Mouse (Mus musculus): ENCODE data around the gene Nup37. TPM values are rescaled to one million over a fixed set of nuclear protein-coding genes. Genes with fewer than 3 reads are reported as not detected.

The Nup37 gene
- polyA plus RNA-seq, 1 experiment from 2014 or later, result 115 TPM

Other genes with a start within 250 kb of the Nup37 start
- 0.50 and 0.97 TPM in 2 replicates for gene Pmch, start 55.9 kb upstream of the Nup37 start, polyA plus RNA-seq (2014; fragmentation: Nextera tagmentation; extraction: Ambion mirVana)
- gene Parpbp, start 51 bp upstream of the Nup37 start, polyA plus RNA-seq (2014; fragmentation: Nextera tagmentation; extraction: Ambion mirVana), result 18.0 and 18.9 TPM in 2 replicates
- 51.1 and 53.4 TPM in 2 replicates for gene Washc3, start 54.1 kb downstream of the Nup37 start, polyA plus RNA-seq (2014; fragmentation: Nextera tagmentation; extraction: Ambion mirVana)
- 0.62 and 0.74 TPM in 2 replicates for gene Dram1, start 232.1 kb downstream of the Nup37 start, polyA plus RNA-seq (2014; fragmentation: Nextera tagmentation; extraction: Ambion mirVana)
- 6.2 and 7.6 TPM in 2 replicates for gene Gnptab, start 232.1 kb downstream of the Nup37 start, polyA plus RNA-seq (2014; fragmentation: Nextera tagmentation; extraction: Ambion mirVana)